Mouse (Mus musculus) lung, embryonic 14.5 days (tissue): ENCODE data around the gene Sardh. TPM values are rescaled to one million over a fixed set of nuclear protein-coding genes. Genes with fewer than 3 reads are reported as not detected.
A peak's percentile ranks its signal among the peaks of the same experiment; 100 is the strongest.

Experiments used
- ATAC-seq: fragments of 200-750 bp; cut with Nextera tagmentation; 2 replicates; pipeline ENCODE4 v1.8.0; 2017; ENCODE audit warnings: mild to moderate bottlenecking, moderate TSS enrichment, moderate library complexity; ENCODE audit not compliant: insufficient read depth
- DNase-seq: peaks from one replicate; pipeline ENCODE4 v3.0.0-alpha.2; 2015
- H3K27ac ChIP-seq: fragments of 300-500 bp; sonication (generic); 2 replicates; pipeline ENCODE4 v1.5.1; 2014; ENCODE audit warnings: low read depth, mild to moderate bottlenecking, moderate library complexity
- H3K27me3 ChIP-seq: fragments of 300-500 bp; sonication (generic); 2 replicates; pipeline ENCODE4 v1.6.1; 2014; ENCODE audit warnings: low read length, control low read depth; ENCODE audit not compliant: insufficient read depth
- H3K36me3 ChIP-seq: fragments of 300-500 bp; sonication (generic); 2 replicates; pipeline ENCODE4 v1.6.1; 2014; ENCODE audit warnings: control low read depth; ENCODE audit not compliant: insufficient read depth
- H3K4me1 ChIP-seq: fragments of 300-500 bp; sonication (generic); 2 replicates; pipeline ENCODE4 v1.6.1; 2014; ENCODE audit warnings: antibody characterized with exemption, control low read depth; ENCODE audit not compliant: insufficient read depth
- H3K4me2 ChIP-seq: fragments of 300-500 bp; sonication (generic); 2 replicates; pipeline ENCODE4 v1.6.1; 2014; ENCODE audit warnings: mild to moderate bottlenecking
- H3K4me3 ChIP-seq: fragments of 300-500 bp; sonication (generic); 2 replicates; pipeline ENCODE4 v1.5.1; 2014; ENCODE audit warnings: low read depth, low read length
- H3K9ac ChIP-seq: fragments of 300-500 bp; sonication (generic); 2 replicates; pipeline ENCODE4 v1.6.1; 2014
- H3K9me3 ChIP-seq: fragments of 300-500 bp; sonication (generic); 2 replicates; pipeline ENCODE4 v1.6.1; 2016; ENCODE audit warnings: low read depth, low read length, control low read depth
- CTCF ChIP-seq: IDR thresholded peaks from 2 replicates; pipeline ENCODE4 v1.5.1; 2016; ENCODE audit warnings: antibody characterized with exemption, low read depth
- WGBS: fragments of 180-500 bp; shearing (Covaris S2); extraction: QIAGEN DNeasy Blood & Tissue Kit; methylation state at CpG from one replicate; pipeline ENCODE4 v1.1.7; 2014; 5-methylcytosine and 5-hydroxymethylcytosine counted together
- polyA plus RNA-seq: library from polyadenylated mRNA; unstranded; fragments of >200 nt; fragmentation: Nextera tagmentation; extraction: Ambion mirVana; gene quantifications from 2 replicates; pipeline ENCODE4 v1.2.1, GENCODE M21; 2014

Sardh gene
- polyA plus RNA-seq, 1 experiment from 2014 or later: 25.0 TPM

DNA sequence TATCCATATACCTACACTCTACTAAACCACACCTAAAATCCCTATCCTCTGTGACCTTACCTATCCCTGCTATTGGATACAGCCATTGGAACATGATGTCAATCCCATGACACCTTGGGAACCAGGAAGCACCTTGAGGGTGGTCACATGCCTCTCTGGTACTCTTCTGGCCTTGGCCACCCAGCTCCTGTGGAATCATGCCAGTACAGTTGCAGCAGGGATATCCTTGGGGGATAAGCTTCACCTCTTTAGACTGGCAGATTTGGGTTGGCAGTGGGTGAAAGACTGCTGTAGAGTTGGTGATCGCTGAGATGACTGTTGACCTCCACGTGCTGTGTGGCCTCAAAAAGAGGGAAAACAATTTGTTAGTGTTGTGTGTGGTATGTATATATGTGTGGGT is 86.6 kb downstream of the Sardh start:
- Histone ChIP-seq H3K4me1 (no peaks in the 10 kb centered on the region), H3K36me3 (no peaks in the 10 kb centered on the region), H3K27ac (no peak overlapping the region), H3K9me3 (no peaks in the 10 kb centered on the region), H3K4me3 (no peak overlapping the region), H3K9ac (no peak overlapping the region), H3K4me2 (no peak overlapping the region), H3K27me3 (no peaks in the 10 kb centered on the region)
- TF ChIP-seq CTCF: no peak
- ATAC-seq (no peak), DNase-seq (no peak)
- 82% methylated on average over 2 of the region's 2 CpGs for WGBS

DNA sequence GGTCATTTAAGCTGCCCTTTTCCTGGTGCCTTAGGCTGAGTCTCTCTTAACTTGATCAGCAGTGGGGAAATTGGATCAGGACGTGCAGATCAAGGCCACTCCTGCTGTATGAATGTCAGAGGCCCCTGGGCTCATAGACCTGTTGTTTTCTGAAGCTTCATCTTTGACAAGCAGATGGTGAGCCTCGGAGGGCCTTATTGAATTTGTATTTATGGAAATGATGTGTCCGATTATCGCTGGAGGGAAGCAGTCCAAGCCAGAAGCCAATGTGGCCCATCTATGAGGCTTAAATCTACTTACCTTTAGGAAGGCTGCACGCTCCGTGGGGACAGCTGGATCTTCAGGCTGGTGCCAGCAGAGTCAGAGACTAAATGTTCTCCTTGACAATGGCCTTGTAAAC is 91.5 kb downstream of the Sardh start:
- Histone ChIP-seq H3K36me3 (no peaks in the 10 kb centered on the region), H3K4me3 (no peak overlapping the region), H3K27me3 (no peaks in the 10 kb centered on the region), H3K9me3 (no peaks in the 10 kb centered on the region), H3K9ac (no peak overlapping the region), H3K27ac (no peak overlapping the region), H3K4me1 (no peaks in the 10 kb centered on the region), H3K4me2 (no peak overlapping the region)
- no peak for ATAC-seq
- TF ChIP-seq CTCF: no peak
- 74% methylated on average over 6 of the region's 6 CpGs for WGBS
- no peak for DNase-seq

DNA sequence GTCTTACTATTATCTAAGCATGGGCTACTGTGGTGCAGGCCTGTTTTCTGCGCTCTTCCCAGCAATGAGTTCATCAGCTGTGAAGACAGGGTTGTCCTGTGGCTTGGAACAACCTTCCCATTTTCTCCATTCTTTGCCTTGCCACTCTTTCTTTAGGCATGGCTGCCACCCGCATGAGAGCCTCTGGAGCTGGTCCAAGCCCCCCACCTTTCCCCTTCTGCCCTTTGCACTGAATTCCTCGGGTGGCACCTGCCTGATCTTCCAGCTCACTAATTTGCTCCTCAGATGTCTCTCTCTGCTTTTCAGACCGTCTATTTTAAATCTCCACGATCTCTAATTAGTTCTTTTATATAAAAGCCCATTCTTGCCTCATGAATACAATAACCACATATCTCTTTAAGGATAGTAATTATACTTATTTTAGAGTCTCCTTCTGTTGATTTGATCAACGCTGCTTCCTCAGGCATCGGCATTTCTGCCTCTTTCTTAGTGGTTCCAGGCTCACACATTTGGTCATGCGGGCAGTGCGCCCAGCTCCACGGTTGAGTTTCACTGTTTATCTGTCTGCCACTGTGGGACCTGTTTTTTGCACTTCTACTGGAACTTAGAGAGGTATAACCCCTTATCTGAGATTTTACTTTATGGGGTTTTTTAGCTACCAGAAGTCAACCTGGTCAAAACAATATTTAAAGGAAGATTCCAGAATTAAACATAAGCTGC is 93.5 kb downstream of the Sardh start:
- ATAC-seq: no peak
- Histone ChIP-seq H3K27ac (no peak overlapping the region), H3K9ac (no peak overlapping the region), H3K4me3 (no peak overlapping the region), H3K4me2 (no peak overlapping the region), H3K4me1 (no peaks in the 10 kb centered on the region), H3K9me3 (no peaks in the 10 kb centered on the region), H3K27me3 (no peaks in the 10 kb centered on the region), H3K36me3 (no peaks in the 10 kb centered on the region)
- no peak for DNase-seq
- WGBS: 75% methylated on average over 10 of the region's 10 CpGs
- no peak for TF ChIP-seq CTCF

DNA sequence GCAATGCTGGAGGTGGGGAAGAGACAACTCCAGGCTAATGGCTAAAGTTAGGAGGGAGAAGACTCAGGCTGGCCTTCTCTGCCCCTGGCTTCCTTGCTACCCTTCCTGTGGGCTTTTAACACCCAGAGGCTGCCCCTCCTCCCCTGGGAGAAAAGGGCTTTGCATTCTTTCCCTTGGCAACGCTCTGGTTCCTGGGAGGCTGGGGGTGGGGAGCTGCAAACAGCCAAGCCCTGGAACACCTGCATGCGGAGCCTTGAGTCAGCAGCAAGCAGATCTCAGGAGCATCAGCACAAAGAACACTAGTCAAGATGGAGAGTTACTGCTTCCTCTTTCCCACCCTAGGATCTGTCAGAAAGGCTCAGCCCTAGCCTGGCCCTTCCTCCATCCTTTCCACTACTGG is 98.7 kb downstream of the Sardh start:
- Histone ChIP-seq H3K4me1 (no peaks in the 10 kb centered on the region), H3K27ac (no peak overlapping the region), H3K36me3 (no peaks in the 10 kb centered on the region), H3K27me3 (no peaks in the 10 kb centered on the region), H3K9ac (no peak overlapping the region), H3K4me3 (no peak overlapping the region), H3K4me2 (no peak overlapping the region), H3K9me3 (no peaks in the 10 kb centered on the region)
- WGBS: 7% methylated on average over 2 of the region's 2 CpGs
- DNase-seq (peak; percentile 13), ATAC-seq (no peak)
- TF ChIP-seq CTCF: no peak

DNA sequence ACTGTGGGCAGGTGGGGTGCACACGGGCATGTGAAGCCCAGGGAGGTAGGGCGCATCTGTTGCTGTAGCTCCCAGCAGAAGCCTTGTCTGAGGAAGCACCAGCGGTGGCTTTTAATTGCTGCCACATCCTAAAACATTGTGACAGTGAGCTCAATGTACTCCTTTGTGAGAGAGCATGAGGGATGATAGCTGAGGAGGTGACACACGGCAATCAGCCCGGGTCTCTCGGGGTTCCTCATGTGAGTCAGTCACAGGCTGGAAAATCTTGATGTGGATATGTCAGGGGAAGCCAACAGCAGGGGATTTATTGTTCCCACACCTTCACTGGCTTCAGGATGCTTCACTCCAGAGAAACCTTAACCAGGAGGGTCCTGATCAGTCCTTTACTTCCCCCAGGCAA is 101.3 kb downstream of the Sardh start:
- H3K27me3 ChIP-seq: peaks cover 18% of the 10 kb centered on the region
- 79% methylated on average over 6 of the region's 6 CpGs for WGBS
- no peak overlapping the region for H3K4me3 ChIP-seq
- H3K9me3 ChIP-seq: no peaks in the 10 kb centered on the region
- DNase-seq (no peak), ATAC-seq (no peak)
- H3K27ac ChIP-seq: no peak overlapping the region
- 0 out of 2 replicates have a peak, but pooled peaks cover 3% of the 10 kb centered on the region for H3K4me1 ChIP-seq
- no peak overlapping the region for H3K9ac ChIP-seq
- H3K36me3 ChIP-seq: no peaks in the 10 kb centered on the region
- no peak overlapping the region for H3K4me2 ChIP-seq
- no peak for TF ChIP-seq CTCF

DNA sequence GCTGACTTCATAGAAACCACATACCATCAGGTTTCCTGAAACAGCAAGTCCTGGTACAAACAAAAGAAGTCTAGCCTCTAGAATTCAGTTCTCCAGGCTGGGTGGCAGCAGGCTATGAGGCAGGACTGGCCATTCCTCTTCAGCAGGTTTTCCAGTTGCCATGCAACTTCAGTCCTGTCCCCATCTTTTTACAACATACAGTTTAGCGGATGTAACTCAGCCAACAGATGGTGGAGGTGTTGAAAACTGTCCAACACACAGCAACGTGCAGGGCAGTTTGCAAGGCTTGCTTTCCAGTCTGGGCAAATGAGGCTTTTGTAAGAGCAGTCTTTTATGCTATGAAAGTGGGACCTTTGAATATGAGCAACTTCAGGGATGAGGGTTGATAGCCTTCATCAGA is 103.2 kb downstream of the Sardh start:
- H3K9me3 ChIP-seq: no peaks in the 10 kb centered on the region
- no peak overlapping the region for H3K27ac ChIP-seq
- 53% methylated on average over 2 of the region's 2 CpGs for WGBS
- no peak overlapping the region for H3K4me2 ChIP-seq
- H3K9ac ChIP-seq: no peak overlapping the region
- 0 out of 2 replicates have a peak, but pooled peaks cover 3% of the 10 kb centered on the region for H3K4me1 ChIP-seq
- peaks cover 31% of the 10 kb centered on the region for H3K27me3 ChIP-seq
- ATAC-seq (no peak), DNase-seq (no peak)
- no peaks in the 10 kb centered on the region for H3K36me3 ChIP-seq
- TF ChIP-seq CTCF: no peak
- H3K4me3 ChIP-seq: no peak overlapping the region

DNA sequence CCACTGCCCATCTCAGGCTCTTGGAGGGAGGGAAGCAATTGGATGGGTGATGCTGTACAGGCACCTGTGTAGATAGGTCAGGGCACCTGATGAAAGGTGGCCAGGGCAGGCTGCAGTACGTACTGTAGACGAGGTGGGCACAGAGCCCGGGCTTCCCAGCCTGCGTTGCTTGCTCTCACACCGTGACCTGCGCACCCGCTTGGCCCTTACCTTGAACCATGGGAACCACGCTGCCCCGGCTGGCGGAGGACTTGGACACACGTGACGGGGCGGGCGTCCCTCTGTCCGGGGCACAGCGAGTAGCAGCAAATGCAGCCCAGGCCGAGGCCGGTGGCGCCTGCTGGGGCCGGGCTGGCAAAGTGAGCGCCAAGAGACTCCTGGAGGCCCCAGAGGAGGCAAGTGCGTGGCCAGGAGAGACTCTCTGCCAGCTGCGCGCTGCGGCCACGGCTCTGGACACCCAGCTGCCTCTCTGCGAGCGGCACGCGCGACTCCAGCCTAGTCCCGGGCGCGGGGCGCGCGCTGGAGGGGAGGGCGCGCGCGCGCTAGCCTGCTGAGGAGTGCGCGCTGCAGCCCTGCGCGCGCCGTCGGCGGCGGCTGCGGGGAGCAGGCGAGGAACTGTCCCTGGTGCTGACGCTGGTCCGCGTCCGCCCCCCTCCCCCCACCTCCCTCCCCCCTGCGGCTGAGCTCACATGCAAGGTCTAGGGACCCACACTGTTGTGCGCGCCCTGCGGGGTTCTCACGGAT is 106.0 kb downstream of the Sardh start, which contains the start of gene Fam163b:
Gene Fam163b, minus strand, starts transcription at position 542 of the 744 bp plus-strand sequence.
- under 1% methylated on average over 61 of the region's 62 CpGs for WGBS
- peak; percentile 87 for DNase-seq
- peak within 1 kb of the TSS; percentile 31 for H3K4me3 ChIP-seq
- TF ChIP-seq CTCF: no peak
- H3K27me3 ChIP-seq: peaks cover 37% of the 10 kb centered on the region
- no peaks in the 10 kb centered on the region for H3K9me3 ChIP-seq
- H3K27ac ChIP-seq: no peak within 1 kb of the TSS
- H3K4me2 ChIP-seq: peak within 1 kb of the TSS; percentile 72
- H3K9ac ChIP-seq: peak within 1 kb of the TSS; percentile 32
- peak; percentile 77 for ATAC-seq
- H3K4me1 ChIP-seq: 0 out of 2 replicates have a peak, but pooled peaks cover 3% of the 10 kb centered on the region
- H3K36me3 ChIP-seq: no peaks in the 10 kb centered on the region

Other genes starting within 250 kb of the Sardh start
- gene Cacfd1, start 238.4 kb downstream of the Sardh start, polyA plus RNA-seq: 48.4 and 58.8 TPM in 2 replicates
- 0.28 and 0.35 TPM in 2 replicates for gene Slc2a6, start 220.3 kb downstream of the Sardh start, polyA plus RNA-seq
- 0.17 and 0.18 TPM in 2 replicates for gene Mymk, start 176.2 kb downstream of the Sardh start, polyA plus RNA-seq
- gene Adamtsl2, start 169.0 kb downstream of the Sardh start, polyA plus RNA-seq: 19.2 and 21.0 TPM in 2 replicates
- gene Fam163b, start 105.8 kb downstream of the Sardh start, polyA plus RNA-seq: 0.61 and 0.70 TPM in 2 replicates
- 0.20 and 0.75 TPM in 2 replicates for gene Dbh, start 83.1 kb downstream of the Sardh start, polyA plus RNA-seq
- gene Vav2, start 178.7 kb upstream of the Sardh start, polyA plus RNA-seq: 8.6 and 8.8 TPM in 2 replicates
- gene Brd3os, start 194.0 kb upstream of the Sardh start, polyA plus RNA-seq: 7.0 and 8.1 TPM in 2 replicates